Mouse (Mus musculus): ENCODE measurements around the gene 0610009B22Rik. TPM values are rescaled to one million over a fixed set of nuclear protein-coding genes. Genes with fewer than 3 reads are reported as not detected.
A peak's percentile ranks its signal among the peaks of the same experiment; 100 is the strongest.
"Not testable (repeated sequence)": the region's sequence is repeated elsewhere in the genome, so short reads cannot be mapped to it uniquely, and the experiment has no call there.

Gene 0610009B22Rik
- polyA plus RNA-seq, 1 experiment from 2014 or later: 69.5 TPM

DNA sequence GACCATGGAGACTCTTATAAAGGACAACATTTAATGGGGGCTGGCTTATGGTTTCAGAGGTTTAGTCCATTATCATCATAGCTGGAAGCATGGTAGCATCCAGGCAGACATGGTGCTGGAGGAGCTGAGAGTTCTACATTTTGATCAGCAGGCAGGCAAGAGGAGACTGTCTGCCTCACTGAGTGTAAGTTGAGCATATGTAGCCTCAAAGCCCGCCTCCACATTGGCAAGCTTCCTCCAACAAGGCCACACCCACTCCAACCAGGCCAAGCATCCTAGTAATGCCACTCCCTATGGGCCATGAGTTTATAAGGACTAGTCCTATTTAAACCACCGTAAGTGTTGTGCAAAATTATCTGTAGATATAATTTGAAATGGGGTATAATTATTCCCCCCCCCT is 17.3 kb downstream of the 0610009B22Rik start:
- WGBS (ENCODE audit: insufficient replicate concordance): 59% methylated on average over 2 of the region's 2 CpGs
- Histone ChIP-seq H3K36me3 (ENCODE audit: control insufficient read depth, insufficient read depth, low read length) (no peaks in the 10 kb centered on the region), H3K27me3 (ENCODE audit: control insufficient read depth, insufficient read depth, low read length) (no peaks in the 10 kb centered on the region), H3K9me3 (replicated peaks; ENCODE audit: control insufficient read depth, low read length) (no peaks in the 10 kb centered on the region), H3K9ac (ENCODE audit: low read depth, low read length) (no peak overlapping the region), H3K27ac (ENCODE audit: low read depth, low read length) (no peak overlapping the region), H3K4me2 (no peak overlapping the region), H3K4me3 (ENCODE audit: low read depth, low read length) (no peak overlapping the region), H3K4me1 (ENCODE audit: control insufficient read depth, insufficient read depth, low read length) (no peaks in the 10 kb centered on the region)
- ATAC-seq (replicated peaks; ENCODE audit: insufficient number of reproducible peaks, low FRiP score, low TSS enrichment): no peak

DNA sequence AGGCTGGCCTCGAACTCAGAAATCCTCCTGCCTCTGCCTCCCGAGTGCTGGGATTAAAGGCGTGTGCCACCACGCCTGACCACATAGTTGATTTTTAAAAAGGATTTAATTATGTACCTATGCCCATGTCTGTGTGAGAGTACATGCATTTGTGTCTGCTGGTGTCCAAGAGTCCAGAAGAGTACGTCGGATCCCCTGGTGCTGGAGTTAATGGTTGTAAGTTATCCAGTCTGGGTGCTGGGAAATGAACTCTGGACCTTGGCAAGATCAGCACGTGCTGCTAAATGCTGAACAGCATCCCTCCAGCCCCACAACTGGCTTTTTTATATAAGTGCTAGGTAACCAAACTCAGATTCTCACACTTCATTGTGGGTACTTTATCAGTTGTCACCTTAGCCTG is 17.8 kb downstream of the 0610009B22Rik start:
- Histone ChIP-seq H3K9me3 (replicated peaks; ENCODE audit: control insufficient read depth, low read length) (no peaks in the 10 kb centered on the region), H3K27ac (ENCODE audit: low read depth, low read length) (no peak overlapping the region), H3K27me3 (ENCODE audit: control insufficient read depth, insufficient read depth, low read length) (no peaks in the 10 kb centered on the region), H3K4me2 (no peak overlapping the region), H3K9ac (ENCODE audit: low read depth, low read length) (no peak overlapping the region), H3K4me1 (ENCODE audit: control insufficient read depth, insufficient read depth, low read length) (no peaks in the 10 kb centered on the region), H3K4me3 (ENCODE audit: low read depth, low read length) (no peak overlapping the region), H3K36me3 (ENCODE audit: control insufficient read depth, insufficient read depth, low read length) (no peaks in the 10 kb centered on the region)
- no peak for ATAC-seq (replicated peaks; ENCODE audit: insufficient number of reproducible peaks, low FRiP score, low TSS enrichment)
- 88% methylated on average over 7 of the region's 7 CpGs for WGBS (ENCODE audit: insufficient replicate concordance)

- H3K4me1 ChIP-seq (ENCODE audit: control insufficient read depth, insufficient read depth, low read length); H3K36me3 ChIP-seq (ENCODE audit: control insufficient read depth, insufficient read depth, low read length); H3K27me3 ChIP-seq (ENCODE audit: control insufficient read depth, insufficient read depth, low read length); H3K27ac ChIP-seq (ENCODE audit: low read depth, low read length); ATAC-seq (replicated peaks; ENCODE audit: insufficient number of reproducible peaks, low FRiP score, low TSS enrichment); H3K4me3 ChIP-seq (ENCODE audit: low read depth, low read length); H3K9me3 ChIP-seq (replicated peaks; ENCODE audit: control insufficient read depth, low read length); H3K9ac ChIP-seq (ENCODE audit: low read depth, low read length); H3K4me2 ChIP-seq: not testable (repeated sequence)
- WGBS (ENCODE audit: insufficient replicate concordance): 88% methylated on average over 7 of the region's 7 CpGs
These were observed 23.9 kb downstream of the 0610009B22Rik start for GRCm38 (mm10) chr11:51664747-51665146.

GRCm38 (mm10) chr11:51662632-51663031 is 26.0 kb downstream of the 0610009B22Rik start:
- Histone ChIP-seq H3K9me3 (replicated peaks; ENCODE audit: control insufficient read depth, low read length) (no peaks in the 10 kb centered on the region), H3K27me3 (ENCODE audit: control insufficient read depth, insufficient read depth, low read length) (no peaks in the 10 kb centered on the region), H3K9ac (ENCODE audit: low read depth, low read length) (no peak overlapping the region), H3K4me2 (no peak overlapping the region), H3K4me3 (ENCODE audit: low read depth, low read length) (no peak overlapping the region), H3K4me1 (ENCODE audit: control insufficient read depth, insufficient read depth, low read length) (no peaks in the 10 kb centered on the region), H3K27ac (ENCODE audit: low read depth, low read length) (no peak overlapping the region), H3K36me3 (ENCODE audit: control insufficient read depth, insufficient read depth, low read length) (no peaks in the 10 kb centered on the region)
- no peak for ATAC-seq (replicated peaks; ENCODE audit: insufficient number of reproducible peaks, low FRiP score, low TSS enrichment)
- 80% methylated on average over 7 of the region's 7 CpGs for WGBS (ENCODE audit: insufficient replicate concordance)

GRCm38 (mm10) chr11:51661867-51662365 is 26.8 kb downstream of the 0610009B22Rik start:
- ATAC-seq (replicated peaks; ENCODE audit: insufficient number of reproducible peaks, low FRiP score, low TSS enrichment): no peak
- no peak overlapping the region for H3K9ac ChIP-seq (ENCODE audit: low read depth, low read length)
- no peaks in the 10 kb centered on the region for H3K27me3 ChIP-seq (ENCODE audit: control insufficient read depth, insufficient read depth, low read length)
- H3K36me3 ChIP-seq (ENCODE audit: control insufficient read depth, insufficient read depth, low read length): no peaks in the 10 kb centered on the region
- H3K4me3 ChIP-seq (ENCODE audit: low read depth, low read length): no peak overlapping the region
- no peak overlapping the region for H3K4me2 ChIP-seq
- H3K4me1 ChIP-seq (ENCODE audit: control insufficient read depth, insufficient read depth, low read length): 0 out of 2 replicates have a peak, but pooled peaks cover under 1% of the 10 kb centered on the region
- 81% methylated on average over 16 of the region's 16 CpGs for WGBS (ENCODE audit: insufficient replicate concordance)
- H3K27ac ChIP-seq (ENCODE audit: low read depth, low read length): no peak overlapping the region
- H3K9me3 ChIP-seq (replicated peaks; ENCODE audit: control insufficient read depth, low read length): no peaks in the 10 kb centered on the region

DNA sequence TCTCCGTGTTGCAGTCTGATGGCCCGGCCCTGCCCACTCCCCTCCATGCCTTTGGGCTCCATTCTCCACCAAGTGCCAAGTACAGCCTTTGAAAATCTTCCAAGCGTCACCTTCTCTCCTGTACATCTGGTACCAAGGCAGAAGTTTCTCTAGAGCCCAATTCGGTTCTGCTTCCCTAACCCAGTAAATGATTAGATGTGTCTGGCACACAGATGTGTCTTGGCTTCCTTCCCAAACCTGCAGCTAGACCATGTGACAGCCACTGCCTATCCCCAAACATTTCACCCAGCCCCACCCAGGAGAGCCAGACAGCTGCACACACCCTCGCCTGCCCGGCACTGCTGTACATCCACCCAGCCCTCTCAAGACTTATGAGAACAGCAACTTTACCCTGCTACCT is 30.0 kb downstream of the 0610009B22Rik start:
- ATAC-seq (replicated peaks; ENCODE audit: insufficient number of reproducible peaks, low FRiP score, low TSS enrichment): no peak
- Histone ChIP-seq H3K27ac (ENCODE audit: low read depth, low read length) (no peak overlapping the region), H3K9me3 (replicated peaks; ENCODE audit: control insufficient read depth, low read length) (no peaks in the 10 kb centered on the region), H3K4me1 (ENCODE audit: control insufficient read depth, insufficient read depth, low read length) (0 out of 2 replicates have a peak, but pooled peaks cover 2% of the 10 kb centered on the region), H3K4me3 (ENCODE audit: low read depth, low read length) (no peak overlapping the region), H3K4me2 (no peak overlapping the region), H3K27me3 (ENCODE audit: control insufficient read depth, insufficient read depth, low read length) (no peaks in the 10 kb centered on the region), H3K36me3 (ENCODE audit: control insufficient read depth, insufficient read depth, low read length) (no peaks in the 10 kb centered on the region), H3K9ac (ENCODE audit: low read depth, low read length) (no peak overlapping the region)
- 73% methylated on average over 6 of the region's 6 CpGs for WGBS (ENCODE audit: insufficient replicate concordance)

DNA sequence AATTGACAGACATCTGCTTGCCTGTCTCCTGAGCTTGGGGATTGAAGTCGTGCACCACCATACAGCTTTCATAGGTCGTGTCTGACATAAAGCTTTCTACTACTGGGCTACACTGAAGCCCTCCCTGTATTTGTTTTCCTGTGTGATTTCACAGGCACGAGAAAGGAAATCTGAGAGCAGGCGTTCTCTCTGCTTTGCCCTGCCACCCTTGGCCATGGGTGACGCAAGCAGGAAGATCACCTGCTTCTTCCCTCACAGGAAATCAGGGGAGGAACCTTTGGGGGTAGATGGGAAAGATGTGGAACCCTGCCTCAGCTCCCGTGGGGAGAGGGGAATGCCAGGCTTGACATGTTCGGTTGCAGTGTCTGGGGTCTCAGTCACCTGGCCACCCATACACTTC is 30.4 kb downstream of the 0610009B22Rik start:
- Histone ChIP-seq H3K36me3 (ENCODE audit: control insufficient read depth, insufficient read depth, low read length) (no peaks in the 10 kb centered on the region), H3K4me1 (ENCODE audit: control insufficient read depth, insufficient read depth, low read length) (0 out of 2 replicates have a peak, but pooled peaks cover 2% of the 10 kb centered on the region), H3K4me3 (ENCODE audit: low read depth, low read length) (no peak overlapping the region), H3K9ac (ENCODE audit: low read depth, low read length) (no peak overlapping the region), H3K9me3 (replicated peaks; ENCODE audit: control insufficient read depth, low read length) (no peaks in the 10 kb centered on the region), H3K27me3 (ENCODE audit: control insufficient read depth, insufficient read depth, low read length) (no peaks in the 10 kb centered on the region), H3K27ac (ENCODE audit: low read depth, low read length) (no peak overlapping the region), H3K4me2 (no peak overlapping the region)
- ATAC-seq (replicated peaks; ENCODE audit: insufficient number of reproducible peaks, low FRiP score, low TSS enrichment): no peak
- WGBS (ENCODE audit: insufficient replicate concordance): 55% methylated on average over 7 of the region's 7 CpGs

- no peaks in the 10 kb centered on the region for H3K27me3 ChIP-seq (ENCODE audit: control insufficient read depth, insufficient read depth, low read length)
- H3K4me3 ChIP-seq (ENCODE audit: low read depth, low read length): no peak overlapping the region
- WGBS (ENCODE audit: insufficient replicate concordance): 80% methylated on average over 10 of the region's 10 CpGs
- no peak overlapping the region for H3K4me2 ChIP-seq
- H3K9ac ChIP-seq (ENCODE audit: low read depth, low read length): no peak overlapping the region
- no peaks in the 10 kb centered on the region for H3K36me3 ChIP-seq (ENCODE audit: control insufficient read depth, insufficient read depth, low read length)
- 0 out of 2 replicates have a peak, but pooled peaks cover 2% of the 10 kb centered on the region for H3K4me1 ChIP-seq (ENCODE audit: control insufficient read depth, insufficient read depth, low read length)
- no peaks in the 10 kb centered on the region for H3K9me3 ChIP-seq (replicated peaks; ENCODE audit: control insufficient read depth, low read length)
- no peak for ATAC-seq (replicated peaks; ENCODE audit: insufficient number of reproducible peaks, low FRiP score, low TSS enrichment)
- peak overlapping the region; percentile 19; the same call in 1 of the 2 replicates for H3K27ac ChIP-seq (ENCODE audit: low read depth, low read length)
These were observed 31.7 kb downstream of the 0610009B22Rik start for GRCm38 (mm10) chr11:51656798-51657521.

DNA sequence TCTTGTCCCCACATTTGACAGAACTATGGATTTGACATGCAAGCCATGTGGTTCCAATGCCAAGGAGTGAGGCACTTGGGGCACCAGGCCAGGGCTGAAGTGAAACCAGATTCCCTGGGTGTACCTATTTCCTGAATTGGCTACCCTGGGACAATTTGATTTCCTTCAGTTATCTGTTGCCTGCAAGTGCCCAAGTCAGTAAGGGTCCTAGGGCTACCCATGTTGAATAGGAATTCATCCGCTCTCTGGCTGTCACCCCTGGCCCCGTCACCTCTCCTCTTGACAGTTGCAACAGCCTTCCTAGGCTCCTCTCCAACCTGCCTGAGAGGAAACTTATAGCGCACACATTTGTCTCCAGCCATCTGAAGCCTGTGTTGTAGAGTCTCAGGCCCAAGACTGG is 33.8 kb downstream of the 0610009B22Rik start:
- Histone ChIP-seq H3K4me1 (ENCODE audit: control insufficient read depth, insufficient read depth, low read length) (peaks cover 9% of the 10 kb centered on the region; the same call in 1 of the 2 replicates), H3K36me3 (ENCODE audit: control insufficient read depth, insufficient read depth, low read length) (no peaks in the 10 kb centered on the region), H3K4me3 (ENCODE audit: low read depth, low read length) (no peak overlapping the region), H3K27me3 (ENCODE audit: control insufficient read depth, insufficient read depth, low read length) (0 out of 2 replicates have a peak, but pooled peaks cover 3% of the 10 kb centered on the region), H3K27ac (ENCODE audit: low read depth, low read length) (no peak overlapping the region), H3K9me3 (replicated peaks; ENCODE audit: control insufficient read depth, low read length) (no peaks in the 10 kb centered on the region), H3K4me2 (no peak overlapping the region), H3K9ac (ENCODE audit: low read depth, low read length) (no peak overlapping the region)
- no peak for ATAC-seq (replicated peaks; ENCODE audit: insufficient number of reproducible peaks, low FRiP score, low TSS enrichment)
- WGBS (ENCODE audit: insufficient replicate concordance): 79% methylated on average over 3 of the region's 3 CpGs

Measured in heart, embryonic 11.5 days (tissue).